24 mouse cellular contexts compared by ENCODE assay signal in the genomic region with DNA sequence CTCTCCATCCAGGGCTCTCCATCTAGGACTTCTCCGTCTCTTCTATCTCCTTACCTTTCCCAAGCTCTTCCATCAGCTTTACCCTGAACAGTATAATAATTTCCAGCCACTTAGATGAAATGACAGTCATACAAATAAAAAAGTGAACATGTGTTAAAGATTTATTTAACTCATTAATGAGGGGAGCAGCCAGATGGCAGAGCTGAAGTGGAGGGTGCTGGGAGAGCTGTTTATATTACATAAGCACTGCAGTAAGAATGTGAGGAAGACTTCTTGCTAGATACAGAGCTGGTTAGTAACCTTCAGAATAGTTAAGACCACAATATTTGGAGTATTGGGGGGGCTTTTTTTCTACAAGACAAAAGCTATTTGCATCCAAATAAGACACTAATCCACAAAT.
"Had no signal": no experiment of that assay in that cellular context is flagged by ENCODE, and none has a peak within 500 bp of the region (broad histone marks: within the 10 kb centered on the region; RNA-seq: fewer than 3 reads in every experiment).

No protein-coding gene starts in this region.

- DNase-seq: kidney, adult 18-20 months; kidney, adult 9 months; kidney, postnatal 14 days; kidney, postnatal 4 days; left cerebral cortex, postnatal 4 days; liver, postnatal 0 days; lung, embryonic 14.5 days; right cerebral cortex, postnatal 25 days; spleen, adult 18-20 months; thymus, postnatal 36 days had no signal

- H3K27ac ChIP-seq: hindbrain, postnatal 0 days; limb, embryonic 12.5 days; limb, embryonic 15.5 days; liver, embryonic 14.5 days; macrophage; midbrain, embryonic 10.5 days; midbrain, embryonic 15.5 days; neural tube, embryonic 12.5 days; neural tube, embryonic 15.5 days had no signal

- H3K4me2 ChIP-seq: limb, embryonic 12.5 days; limb, embryonic 15.5 days; liver, embryonic 11.5 days; lung, embryonic 14.5 days; midbrain, embryonic 15.5 days; neural tube, embryonic 12.5 days; neural tube, embryonic 15.5 days had no signal

- H3K9ac ChIP-seq: limb, embryonic 12.5 days; limb, embryonic 15.5 days; liver, embryonic 14.5 days; liver, postnatal 0 days; lung, embryonic 14.5 days; midbrain, embryonic 15.5 days; neural tube, embryonic 12.5 days; neural tube, embryonic 15.5 days had no signal

- H3K9me3 ChIP-seq: limb, embryonic 12.5 days; limb, embryonic 15.5 days; megakaryocyte, embryonic 14.5 days; midbrain, embryonic 10.5 days; midbrain, embryonic 15.5 days; neural tube, embryonic 12.5 days; neural tube, embryonic 15.5 days had no signal

- ATAC-seq: hindbrain, postnatal 0 days; inflammation-experienced regulatory T-cells, adult 6 months; intestine, embryonic 16.5 days; liver, postnatal 0 days; lung, postnatal 0 days; midbrain, embryonic 15.5 days had no signal

- H3K36me3 ChIP-seq: limb, embryonic 12.5 days; limb, embryonic 15.5 days; midbrain, embryonic 10.5 days; midbrain, embryonic 15.5 days; neural tube, embryonic 12.5 days; neural tube, embryonic 15.5 days had no signal

- H3K4me3 ChIP-seq: limb, embryonic 12.5 days; limb, embryonic 15.5 days; megakaryocyte, embryonic 14.5 days; midbrain, embryonic 10.5 days; midbrain, embryonic 15.5 days; neural tube, embryonic 12.5 days; neural tube, embryonic 15.5 days had no signal

- H3K4me1 ChIP-seq: megakaryocyte, embryonic 14.5 days; midbrain, embryonic 15.5 days had no signal

- H3K27me3 ChIP-seq: limb, embryonic 12.5 days; limb, embryonic 15.5 days; midbrain, embryonic 15.5 days; neural tube, embryonic 12.5 days; neural tube, embryonic 15.5 days had no signal
